In genomic region chr13:42050160-42050559, GRCm38 (mm10) we compare ENCODE assay signal across 8 mouse cellular contexts. TPM values are rescaled to one million over a fixed set of nuclear protein-coding genes. Genes with fewer than 3 reads are reported as not detected.
DNase-seq lines count a peak whose midpoint lies in the region; ATAC-seq and TF ChIP-seq lines count a peak whose summit lies in the region.

No protein-coding gene starts in this region.

- H3K27me3 ChIP-seq in hindbrain, embryonic 14.5 days (ENCODE audit: control insufficient read depth, insufficient read depth, low read length): no peaks in the 10 kb centered on the region
- H3K27me3 ChIP-seq in midbrain, embryonic 14.5 days (ENCODE audit: control insufficient read depth, insufficient read depth, low read length): no peaks in the 10 kb centered on the region

- peaks cover 16% of the 10 kb centered on the region; the same call in 1 of the 2 replicates for H3K4me1 ChIP-seq in hindbrain, embryonic 14.5 days (replicated peaks; ENCODE audit: control insufficient read depth, insufficient read depth, low read length)
- H3K4me1 ChIP-seq in midbrain, embryonic 14.5 days (ENCODE audit: control insufficient read depth, insufficient read depth, low read length): peaks cover 31% of the 10 kb centered on the region

- H3K9ac ChIP-seq in hindbrain, embryonic 14.5 days: peak overlapping the region; percentile 73
- H3K9ac ChIP-seq in midbrain, embryonic 14.5 days (replicated peaks; ENCODE audit: low read length): no peak overlapping the region

- no peak for ATAC-seq in hindbrain, embryonic 14.5 days (ENCODE audit: low FRiP score)
- no peak for ATAC-seq in midbrain, embryonic 14.5 days (ENCODE audit: low FRiP score, low TSS enrichment)

- H3K4me2 ChIP-seq in hindbrain, embryonic 14.5 days (replicated peaks): peak overlapping the region; percentile 92
- H3K4me2 ChIP-seq in midbrain, embryonic 14.5 days (ENCODE audit: low read length): peak overlapping the region; percentile 91

- no peak for TF ChIP-seq CTCF in left cerebral cortex, adult 2 months (IDR thresholded peaks at IDR 0.05)

- WGBS in hindbrain, embryonic 14.5 days: 8% methylated on average over 3 of the region's 3 CpGs
- 14% methylated on average over 3 of the region's 3 CpGs for WGBS in midbrain, embryonic 14.5 days

- no peak for DNase-seq in left cerebral cortex, adult 2 months (ENCODE audit: extremely low spot score in 1 of 2, low spot score in 2 of 2)
- no peak for DNase-seq in left cerebral cortex, postnatal 14 days (ENCODE audit: low spot score in 2 of 2)
- DNase-seq in embryo, embryonic 11 days: peak; percentile 42
- no peak for DNase-seq in hindbrain, embryonic 14.5 days (ENCODE audit: low spot score)
- DNase-seq in midbrain, embryonic 14.5 days: peak; percentile 34
- DNase-seq in left cerebral cortex, adult 9 months (ENCODE audit: low spot score in 2 of 2): no peak
- DNase-seq in gastrocnemius, postnatal 4 days (ENCODE audit: low spot score in 2 of 2): no peak
- DNase-seq in right cerebral cortex, adult 18-20 months: no peak

- H3K36me3 ChIP-seq in hindbrain, embryonic 14.5 days (replicated peaks; ENCODE audit: control insufficient read depth, insufficient read depth): no peaks in the 10 kb centered on the region
- no peaks in the 10 kb centered on the region for H3K36me3 ChIP-seq in midbrain, embryonic 14.5 days (ENCODE audit: control insufficient read depth, insufficient read depth, low read length)

- H3K4me3 ChIP-seq in left cerebral cortex, adult 2 months: peak overlapping the region; percentile 54
- peak overlapping the region; percentile 51; the same call in 1 of the 2 replicates for H3K4me3 ChIP-seq in hindbrain, embryonic 14.5 days (replicated peaks; ENCODE audit: low read length)
- peak overlapping the region; percentile 92 for H3K4me3 ChIP-seq in midbrain, embryonic 14.5 days (replicated peaks; ENCODE audit: low read depth, low read length)

- H3K27ac ChIP-seq in left cerebral cortex, adult 2 months: peak overlapping the region; percentile 89
- H3K27ac ChIP-seq in hindbrain, embryonic 14.5 days: no peak overlapping the region
- no peak overlapping the region for H3K27ac ChIP-seq in midbrain, embryonic 14.5 days (replicated peaks; ENCODE audit: low read depth, low read length)

- intact Hi-C loops in left cerebral cortex, adult 2 months (cut with DNase I): loop anchor here (2.0 to 10.0 kb wide), 3 partner anchors 147 to 405 kb away; no protein-coding TSS in a partner anchor
- intact Hi-C loops in left cerebral cortex, postnatal 14 days (cut with DNase I): loop anchor here (5.0 to 10.0 kb wide), 5 partner anchors 52 to 405 kb away; no protein-coding TSS in a partner anchor

- H3K9me3 ChIP-seq in hindbrain, embryonic 14.5 days (ENCODE audit: control insufficient read depth, low read length): no peaks in the 10 kb centered on the region
- H3K9me3 ChIP-seq in midbrain, embryonic 14.5 days (ENCODE audit: control insufficient read depth, low read length): no peaks in the 10 kb centered on the region

RNA-seq across cellular contexts. Expression of gene Hivep1, which starts 1.7 kb away (rescaled TPM):
- total RNA-seq in left cerebral cortex, adult 2 months (2021): 10 to 100 TPM; 69.7 to 71.7 TPM
- total RNA-seq in left cerebral cortex, postnatal 14 days (2021): 10 to 100 TPM; 53.9 TPM
- 21.8 and 23.0 TPM in 2 replicates for polyA plus RNA-seq in hindbrain, embryonic 14.5 days (2014; fragmentation: Nextera tagmentation; extraction: Ambion mirVana)
- polyA plus RNA-seq in midbrain, embryonic 14.5 days (2014; fragmentation: Nextera tagmentation; extraction: Ambion mirVana): 18.7 and 22.9 TPM in 2 replicates
- total RNA-seq in gastrocnemius, postnatal 4 days (2021): 10 to 100 TPM; 23.3 to 24.8 TPM

Comparison
In these comparisons a context has a peak if more than half of its experiments do, and no peak if none do; other contexts are left out.
1. DNase-seq: peak in embryo, embryonic 11 days (single experiment) and midbrain, embryonic 14.5 days (single experiment); none in left cerebral cortex, adult 2 months (0 of 2), left cerebral cortex, postnatal 14 days (0 of 2), hindbrain, embryonic 14.5 days (single experiment), left cerebral cortex, adult 9 months (0 of 2), gastrocnemius, postnatal 4 days (0 of 2) and right cerebral cortex, adult 18-20 months (single experiment).
2. Peak in every context shown above with its lines, with median percentiles within 50 percentile points of each other: H3K4me3 ChIP-seq.